Mouse (Mus musculus) frontal cortex, postnatal 25 days (tissue): ENCODE measurements around the gene Arl6ip5.

Experiments
- DNase-seq, 2 experiments: peaks; one replicate each; pipeline ENCODE4 v3.0.0; 2022; ENCODE audit warnings: low spot score in 2 of 2

The Arl6ip5 gene

DNA sequence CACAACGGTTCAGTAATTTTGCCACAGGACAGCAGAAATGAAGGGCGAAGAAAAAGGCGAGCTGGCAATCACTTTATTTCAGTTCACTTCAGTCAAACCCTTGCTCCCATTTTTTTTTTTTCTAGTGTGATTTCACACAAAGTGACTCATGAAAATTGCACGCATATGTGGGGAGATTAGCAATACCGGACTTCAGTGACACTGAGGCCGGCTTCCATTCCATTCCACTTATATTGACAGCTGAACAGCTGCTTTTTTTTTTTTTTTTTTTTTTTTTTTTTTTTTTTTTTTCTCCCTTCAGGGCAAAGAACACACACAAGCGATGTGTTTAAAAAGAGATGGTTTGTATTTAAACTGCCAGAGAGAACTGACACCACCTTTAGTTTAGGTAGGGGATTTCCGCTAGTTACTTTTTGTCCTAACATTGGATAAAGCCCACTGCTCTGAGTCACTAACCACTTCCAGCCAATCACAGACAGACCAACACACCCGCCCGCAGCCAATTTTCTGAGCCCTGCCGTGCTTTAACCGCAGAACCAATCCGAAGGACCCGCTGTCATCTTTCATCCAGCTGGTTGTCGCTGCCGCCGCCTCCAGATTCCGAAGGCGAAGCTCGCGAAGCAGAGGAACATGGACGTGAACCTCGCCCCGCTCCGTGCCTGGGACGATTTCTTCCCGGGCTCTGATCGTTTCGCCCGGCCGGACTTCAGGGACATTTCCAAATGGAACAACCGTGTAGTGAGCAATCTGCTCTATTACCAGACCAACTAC is at the start of gene Arl6ip5:
Gene Arl6ip5 (plus strand): TSS at position 499 of the 771 bp plus-strand sequence.
- peak; percentile 76 to 78 for DNase-seq

DNA sequence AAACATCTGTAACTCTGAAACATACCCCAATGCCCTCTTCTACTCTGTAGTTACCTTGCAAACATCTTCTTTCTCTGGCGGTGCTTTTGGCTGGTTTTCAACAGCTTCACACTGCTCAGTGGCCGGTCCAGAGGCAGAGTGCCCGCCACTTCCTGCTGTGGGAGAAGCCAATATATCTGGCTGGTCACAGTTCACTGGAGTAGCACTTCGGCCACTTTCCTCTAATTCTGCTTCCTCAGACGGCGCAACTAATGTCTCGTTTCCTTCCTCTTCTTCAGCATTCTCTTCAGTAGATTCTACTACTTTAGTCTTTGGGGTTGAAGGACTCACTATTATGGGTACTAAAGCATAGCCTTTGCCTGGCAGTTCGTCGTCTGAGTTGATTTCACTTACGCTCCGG is 34.8 kb upstream of the Arl6ip5 start:
- DNase-seq: no peak

DNA sequence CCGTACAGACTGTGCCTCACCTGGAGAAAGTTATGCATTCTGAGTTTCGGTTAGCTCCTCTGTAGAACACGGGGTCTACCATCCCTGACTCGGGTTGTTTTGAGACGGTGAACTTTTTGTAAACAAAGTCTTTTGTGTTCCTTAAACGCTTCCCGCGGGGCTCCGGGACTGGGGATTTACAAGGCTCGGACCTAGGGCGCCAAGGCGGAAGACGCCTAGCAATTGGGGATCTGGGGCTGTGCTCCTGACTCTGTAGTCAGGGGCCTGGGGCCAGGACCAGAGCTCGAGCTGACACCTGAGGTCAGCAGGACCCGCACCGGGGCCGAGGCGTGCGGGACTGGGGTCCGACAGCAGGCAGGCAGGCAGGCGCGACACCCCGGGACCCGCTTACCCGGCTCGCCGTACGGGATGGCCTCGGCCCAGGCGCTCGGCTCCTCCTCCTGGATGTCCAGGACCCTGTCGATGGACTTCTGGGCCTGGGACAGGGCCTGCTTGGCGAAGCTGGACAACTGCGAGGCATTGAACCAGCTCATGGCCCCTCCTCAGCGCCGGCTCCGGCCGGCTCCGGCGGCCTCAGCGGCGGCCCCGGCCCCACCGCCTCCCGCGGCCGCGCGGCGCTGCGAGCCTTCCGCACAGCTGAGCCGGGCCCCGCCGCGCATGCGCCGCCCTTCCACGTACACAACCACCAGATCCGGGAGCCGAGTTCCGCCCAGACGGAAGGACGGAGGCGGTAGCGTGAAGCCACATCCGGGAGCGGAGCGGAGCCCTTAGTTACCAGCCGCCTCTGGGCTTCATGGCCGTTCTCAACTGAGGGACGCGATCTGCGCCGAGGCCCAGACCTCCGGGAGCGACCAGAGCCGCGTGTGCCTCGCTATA is 31.8 kb upstream of the Arl6ip5 start, which contains the start of gene Tmf1:
Gene Tmf1 (minus strand): TSS at position 632 of the 876 bp plus-strand sequence.
- DNase-seq: peak; percentile 89 to 93

DNA sequence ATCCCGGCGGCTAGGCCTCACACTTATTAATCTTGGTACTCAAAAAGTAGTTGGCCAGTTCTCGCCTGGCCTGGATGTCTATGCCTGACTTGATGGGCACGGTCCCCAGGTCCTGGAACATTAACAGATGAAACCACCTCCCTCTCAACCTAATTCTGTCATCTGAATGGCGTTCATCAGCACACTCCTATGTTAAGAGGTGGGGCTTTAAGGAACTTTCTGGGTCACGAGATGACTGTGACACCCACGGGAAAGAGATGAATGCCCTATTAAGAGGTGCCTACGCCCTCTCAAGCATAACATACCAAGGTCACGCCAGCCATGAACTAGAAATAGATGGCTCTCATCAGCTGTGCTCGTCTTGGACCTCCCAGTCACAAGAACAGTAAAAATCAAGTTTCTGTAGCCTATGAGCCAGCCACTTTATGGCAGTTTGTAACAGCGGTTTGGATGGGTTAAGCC is 31.1 kb upstream of the Arl6ip5 start:
- DNase-seq: no peak

DNA sequence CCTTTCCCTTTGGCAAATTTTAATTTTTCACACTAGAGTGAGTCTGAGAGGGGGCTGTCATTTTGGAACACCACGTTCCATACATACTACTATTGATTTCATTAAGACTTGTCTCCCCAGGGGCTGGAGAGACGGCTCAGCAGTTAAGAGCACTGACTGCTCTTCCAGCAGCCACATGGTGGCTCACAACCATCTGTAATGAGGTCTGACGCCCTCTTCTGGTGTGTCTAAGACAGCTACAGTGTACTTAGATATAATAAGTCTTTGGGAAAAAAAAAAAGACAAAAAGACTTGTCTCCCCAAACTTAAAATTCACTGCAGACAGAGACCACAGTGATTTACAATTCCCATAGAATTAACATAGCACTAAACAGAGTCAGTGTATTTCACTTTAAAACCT is 10.1 kb upstream of the Arl6ip5 start:
- DNase-seq: no peak

DNA sequence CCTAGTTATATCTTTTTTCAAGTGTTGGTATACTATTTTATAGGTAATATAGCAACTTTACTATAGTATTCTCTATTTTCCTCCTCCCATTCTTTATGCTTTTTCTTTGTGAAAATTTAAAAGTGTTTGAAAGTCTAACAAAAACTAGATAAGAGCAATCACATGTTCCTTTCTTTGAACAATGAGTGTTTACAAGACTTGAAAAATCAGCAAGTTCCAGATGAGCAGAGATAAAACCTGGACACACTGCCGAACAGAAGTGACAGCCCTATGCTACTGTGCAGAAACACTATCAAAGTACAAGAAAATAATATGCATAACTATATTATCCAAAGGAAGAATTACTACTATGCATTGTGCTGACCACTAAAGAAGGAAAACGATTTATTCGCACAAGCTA is 8.0 kb upstream of the Arl6ip5 start:
- no peak for DNase-seq

DNA sequence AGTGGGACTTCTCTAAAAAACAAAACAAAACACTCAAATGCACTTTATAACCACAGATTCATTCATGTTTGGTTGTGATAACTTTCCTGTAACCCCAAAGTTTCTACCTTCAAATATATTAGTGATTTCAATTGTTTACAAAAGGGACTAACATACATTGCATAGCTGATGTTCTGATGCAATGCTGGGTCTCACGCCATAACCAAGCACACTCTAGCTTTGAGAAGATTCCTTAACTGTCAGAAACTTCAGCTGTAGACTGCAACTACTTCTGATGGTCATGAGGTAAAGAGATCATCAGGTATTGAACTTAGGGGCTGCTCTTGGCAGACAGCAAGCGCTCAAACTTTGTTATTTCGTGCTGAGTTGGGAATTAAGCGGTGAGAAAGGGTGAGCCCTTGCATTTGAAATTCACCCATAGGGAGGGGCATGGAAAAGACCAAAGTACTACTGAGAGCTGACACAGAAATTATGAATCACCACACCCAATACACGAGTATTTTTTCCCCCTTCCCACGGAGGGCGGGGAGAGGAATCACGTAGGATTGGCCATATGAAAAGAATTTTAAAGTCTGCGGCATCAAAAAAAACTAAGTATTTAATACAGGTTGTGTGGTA is 6.1 kb upstream of the Arl6ip5 start:
- DNase-seq: no peak

DNA sequence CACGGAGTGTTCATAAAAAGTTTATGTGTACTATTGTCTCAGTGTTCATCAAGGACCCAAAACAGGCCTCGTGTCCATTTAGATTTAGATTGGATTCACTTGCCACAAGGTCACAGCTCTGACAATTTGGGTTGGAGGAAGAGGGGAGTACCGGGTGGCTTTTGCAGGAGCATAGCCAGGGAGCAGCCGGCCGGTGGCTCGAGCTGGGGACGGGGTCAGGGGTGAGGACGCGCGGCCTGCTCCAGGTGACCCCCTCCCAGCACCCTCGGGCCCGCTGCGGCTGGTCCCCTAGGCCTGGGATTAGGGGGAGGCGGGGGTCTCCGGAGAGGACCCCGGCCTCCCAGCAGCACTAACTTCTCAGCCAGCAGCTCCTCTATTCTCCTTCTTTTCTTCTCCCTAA is 5.5 kb upstream of the Arl6ip5 start:
- no peak for DNase-seq

DNA sequence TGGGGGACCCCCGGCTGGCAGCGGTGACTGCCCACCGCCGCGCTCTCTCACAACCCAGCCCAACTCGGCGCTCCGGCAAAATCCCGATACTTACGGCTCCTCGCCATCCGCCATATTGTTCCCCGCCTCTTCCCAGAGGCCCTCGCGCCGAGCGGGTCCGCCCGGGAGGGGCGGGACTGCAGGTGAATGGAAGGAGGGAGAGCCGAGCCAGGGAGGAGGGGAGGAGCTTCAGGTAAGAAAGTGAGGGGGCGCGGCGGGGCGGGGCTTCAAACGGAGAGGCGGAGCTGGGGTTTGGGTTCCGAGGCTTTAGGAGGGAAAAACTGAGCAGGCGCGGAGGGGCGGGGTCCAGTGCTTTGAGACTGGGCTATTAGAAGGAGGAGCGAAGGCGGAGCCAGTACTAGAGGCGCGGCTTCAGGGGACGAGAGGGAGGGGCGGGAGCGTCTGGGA is 5.0 kb upstream of the Arl6ip5 start, which contains the start of gene Uba3:
Gene Uba3 (minus strand): TSS at position 209 of the 447 bp plus-strand sequence.
- peak; percentile 95 to 98 for DNase-seq

DNA sequence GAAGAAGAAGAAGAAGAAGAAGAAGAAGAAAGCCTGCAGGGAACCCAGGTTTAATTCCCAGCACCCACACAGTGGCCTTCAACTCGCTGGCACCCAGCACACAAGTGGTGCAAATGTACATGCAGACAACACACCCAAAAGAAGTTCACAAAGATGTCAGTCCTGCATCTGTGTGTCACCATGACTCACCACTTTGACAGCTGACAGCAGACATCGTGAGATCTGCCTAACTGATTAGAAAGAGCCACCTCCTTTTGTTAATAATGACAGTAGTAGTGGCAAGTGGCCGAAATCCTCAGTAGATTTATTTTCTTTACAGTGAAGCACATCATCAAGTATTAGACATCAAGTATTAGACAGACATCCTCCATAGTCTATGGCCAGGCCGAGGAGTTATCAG is 3.4 kb upstream of the Arl6ip5 start:
- no peak for DNase-seq

DNA sequence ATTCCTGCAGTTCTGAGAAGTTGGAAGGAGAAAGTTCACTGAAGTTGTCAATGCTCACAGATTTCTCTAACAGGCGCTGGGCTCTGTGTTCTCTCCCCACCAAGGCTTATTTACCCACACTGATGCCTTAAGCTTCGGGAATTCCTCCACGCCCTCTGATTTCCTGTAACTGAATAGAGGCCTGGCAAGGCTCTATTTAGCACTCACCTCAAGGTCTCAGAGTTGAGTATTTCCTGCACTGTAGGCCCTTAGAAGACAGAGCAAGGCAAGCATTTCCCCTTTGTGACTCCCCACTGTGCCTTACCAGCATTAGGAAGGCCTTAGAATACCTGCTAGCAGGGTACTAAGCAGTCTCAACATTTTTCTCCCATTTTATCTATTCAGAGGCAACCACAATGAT is 2.1 kb upstream of the Arl6ip5 start:
- DNase-seq: no peak

DNA sequence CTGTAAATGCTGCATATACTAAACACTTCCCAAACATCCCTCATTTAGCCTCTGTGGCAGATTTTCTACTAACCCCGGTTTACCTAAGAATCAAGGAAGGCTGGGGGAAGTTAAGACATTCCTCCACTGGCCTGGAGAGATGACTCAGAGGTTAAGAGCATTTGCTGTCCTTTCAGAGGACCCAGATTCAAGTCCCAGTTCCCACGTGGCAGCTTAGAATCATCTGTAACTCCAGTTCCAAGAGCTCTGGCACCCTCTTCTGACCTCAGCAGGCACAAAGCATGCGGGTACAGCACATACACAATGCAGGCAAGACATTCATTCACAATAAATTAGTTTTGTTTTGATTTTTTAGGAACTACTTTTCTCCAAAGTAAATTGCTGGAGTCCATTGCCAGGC is 1.3 kb upstream of the Arl6ip5 start:
- DNase-seq: no peak

DNA sequence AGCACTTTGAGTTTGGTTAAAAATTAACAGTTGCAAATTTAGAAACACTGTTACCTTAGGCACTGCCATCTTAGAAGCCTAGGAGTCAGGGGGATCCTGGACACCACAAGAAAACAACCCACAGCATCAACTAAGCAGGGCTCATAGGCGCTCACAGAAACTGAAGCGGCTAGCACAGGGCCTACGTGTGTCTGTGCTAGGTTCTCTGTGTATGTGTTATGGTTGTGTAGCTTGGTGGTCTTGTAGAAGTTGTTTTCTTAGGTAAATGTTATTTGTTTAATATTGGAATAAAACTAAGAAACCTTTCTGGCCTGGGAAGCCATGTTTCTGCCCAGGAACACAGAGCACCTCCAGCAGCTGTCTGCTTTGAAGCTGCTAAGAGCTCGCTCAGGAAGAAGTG is 738 bp upstream of the Arl6ip5 start:
- DNase-seq: no peak

DNA sequence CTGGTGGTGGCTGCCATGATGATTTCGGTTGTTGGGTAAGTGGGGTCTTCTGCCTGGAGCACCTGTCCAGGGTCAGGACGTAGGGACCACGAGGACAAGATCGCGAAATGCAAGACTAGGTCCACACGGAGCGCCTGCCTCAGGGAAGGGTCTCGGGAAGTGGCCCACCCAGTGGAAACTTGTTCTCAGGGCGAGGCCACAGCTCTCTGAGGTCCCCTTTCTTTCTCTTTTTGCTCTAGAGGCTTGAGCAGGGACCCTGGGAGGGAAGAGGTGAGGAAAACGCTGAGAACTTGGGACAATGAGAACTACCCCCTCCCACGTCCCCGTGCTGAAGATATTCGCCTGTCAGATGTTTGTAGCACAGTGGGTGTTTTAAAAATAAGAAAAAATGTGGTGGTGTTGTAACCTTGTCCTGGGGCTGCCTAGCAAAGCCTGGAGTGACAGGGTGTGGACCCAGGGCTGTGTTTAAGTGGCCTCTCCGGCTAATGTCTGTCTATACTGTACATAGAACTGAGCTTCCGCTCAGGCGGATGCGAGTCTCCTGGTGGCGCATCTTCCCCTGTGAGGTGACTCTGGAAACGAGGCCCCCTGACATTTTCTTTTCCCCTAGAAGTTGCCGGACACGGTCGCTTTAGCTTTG is 593 bp downstream of the Arl6ip5 start:
- no peak for DNase-seq

DNA sequence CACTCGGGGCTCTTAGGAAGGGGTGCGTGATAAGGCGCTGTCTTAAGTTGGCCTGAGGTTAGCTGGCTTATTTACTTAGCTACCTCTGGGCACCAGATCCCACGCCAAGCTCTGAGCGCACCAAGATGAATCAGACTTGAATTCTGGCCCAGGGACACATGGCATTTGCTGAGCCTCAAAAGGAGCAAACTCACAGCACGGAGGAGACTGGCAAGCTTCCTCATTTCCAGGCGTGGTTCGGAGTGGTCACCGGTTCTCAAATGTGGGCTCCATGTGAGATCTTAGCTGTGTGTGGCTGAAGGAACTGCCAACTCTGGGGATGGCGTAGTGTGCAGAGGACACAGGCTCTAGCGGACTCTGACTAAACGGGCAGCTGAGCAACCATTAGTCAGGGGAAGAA is 1.5 kb downstream of the Arl6ip5 start:
- peak in 1 of 2 experiments; percentile 36 for DNase-seq

DNA sequence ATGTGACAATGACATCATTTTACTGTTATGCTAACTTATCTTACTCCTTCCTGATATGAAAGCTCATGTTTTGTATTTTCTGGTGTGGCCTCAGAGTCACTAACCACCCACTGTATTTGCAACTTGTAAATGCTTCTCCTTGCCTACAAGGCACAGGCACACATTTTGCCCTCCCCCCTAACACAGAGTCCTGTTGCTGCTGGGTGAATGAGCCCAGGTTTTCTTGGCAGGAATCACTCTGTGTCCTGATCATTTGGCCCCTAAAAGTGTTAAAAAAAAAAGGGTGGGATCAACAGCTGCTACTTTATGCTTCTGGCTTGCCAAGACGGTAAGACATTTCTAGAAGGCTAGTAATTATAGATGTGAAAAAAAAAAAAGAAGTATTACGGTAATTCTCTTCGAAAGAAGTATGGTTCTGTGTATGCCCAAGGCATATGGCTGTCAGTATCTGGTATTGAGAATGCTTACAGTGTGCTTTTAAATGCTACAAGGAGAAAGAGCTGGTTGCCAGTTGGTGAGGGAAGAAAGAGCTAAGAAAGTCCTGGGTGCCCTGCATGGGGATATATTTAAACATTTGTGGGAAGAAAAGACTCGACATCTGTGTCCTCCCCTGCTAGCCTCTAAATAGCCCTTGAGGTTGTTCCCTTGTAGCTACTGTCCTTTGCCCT is 5.8 kb downstream of the Arl6ip5 start:
- DNase-seq: no peak

DNA sequence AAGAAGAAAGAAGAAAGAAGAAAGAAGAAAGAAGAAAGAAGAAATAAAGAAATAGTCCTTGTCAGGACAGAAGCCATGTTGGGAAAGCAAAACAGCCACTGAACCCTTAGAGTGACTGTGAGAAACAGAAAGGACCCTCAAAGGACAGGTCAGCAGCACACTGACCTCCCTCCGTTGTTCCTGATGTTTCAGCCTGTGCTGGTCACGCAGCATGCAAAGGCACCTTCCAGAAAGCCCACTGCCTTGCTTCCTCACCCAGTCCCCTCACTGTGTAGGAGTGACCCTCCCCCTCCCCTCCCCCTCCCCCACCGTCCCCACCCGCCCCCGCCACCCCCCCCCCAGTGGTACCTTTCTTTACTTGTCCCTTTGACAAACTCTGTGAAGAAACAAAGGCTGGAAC is 10.2 kb downstream of the Arl6ip5 start:
- no peak for DNase-seq

DNA sequence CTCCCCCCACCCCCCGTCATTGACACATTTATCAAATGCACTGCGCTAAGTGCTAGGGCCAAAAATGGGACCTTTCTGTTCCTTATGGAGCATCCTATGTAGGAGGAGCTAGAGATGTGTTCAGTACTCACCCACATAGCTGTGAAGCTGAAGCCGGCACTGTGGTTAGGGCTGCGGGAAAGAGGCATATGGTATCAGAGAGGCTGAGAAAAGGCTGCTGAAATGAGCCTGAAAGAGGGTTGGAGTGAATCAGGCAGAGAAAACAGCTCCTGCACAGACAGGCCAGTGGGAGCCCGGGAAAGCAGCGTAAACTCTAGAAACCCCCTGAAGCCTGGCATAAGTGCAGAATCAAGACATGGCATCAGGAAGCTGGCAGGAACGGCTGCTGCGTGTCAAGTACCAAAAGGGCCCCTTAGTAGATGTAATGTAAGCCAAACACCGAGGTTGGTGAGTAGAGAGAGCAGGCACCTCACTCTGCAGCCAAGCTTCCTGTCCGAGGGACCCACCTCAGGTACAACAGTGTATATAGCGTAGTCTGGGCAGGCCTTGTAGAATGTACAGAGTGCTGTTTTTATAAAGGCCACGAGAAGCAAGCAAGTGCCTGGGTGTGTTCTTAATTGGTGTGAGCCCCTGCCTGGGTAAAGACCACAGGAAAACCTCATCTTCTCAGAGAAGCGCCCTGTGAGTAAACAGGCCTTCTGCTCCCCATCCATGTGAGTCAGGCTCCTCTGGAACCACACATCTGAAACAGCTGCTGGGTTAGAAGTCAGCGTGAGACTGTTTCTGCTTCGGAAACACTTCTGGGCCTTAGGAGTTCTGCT is 10.9 kb downstream of the Arl6ip5 start:
- peak; percentile 22 to 47 for DNase-seq

DNA sequence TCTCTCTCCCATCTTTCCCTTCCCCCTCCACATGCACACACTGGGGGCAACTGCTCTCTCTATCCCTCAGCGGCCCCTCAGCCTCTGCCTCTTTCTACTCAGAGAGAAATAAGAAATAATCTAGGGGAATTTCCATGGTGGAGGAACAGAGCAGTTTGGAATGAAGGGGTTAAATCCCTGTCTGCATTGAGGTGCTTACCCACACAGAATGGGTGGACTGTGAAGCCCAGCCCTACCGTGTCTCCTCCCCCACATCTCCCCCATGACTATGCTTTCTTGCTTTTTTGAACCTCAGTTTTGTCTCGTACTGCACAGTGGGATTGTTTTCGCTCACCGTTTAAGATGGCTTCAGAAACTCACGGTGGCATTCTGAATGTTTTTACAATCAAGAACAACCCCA is 11.8 kb downstream of the Arl6ip5 start:
- no peak for DNase-seq

DNA sequence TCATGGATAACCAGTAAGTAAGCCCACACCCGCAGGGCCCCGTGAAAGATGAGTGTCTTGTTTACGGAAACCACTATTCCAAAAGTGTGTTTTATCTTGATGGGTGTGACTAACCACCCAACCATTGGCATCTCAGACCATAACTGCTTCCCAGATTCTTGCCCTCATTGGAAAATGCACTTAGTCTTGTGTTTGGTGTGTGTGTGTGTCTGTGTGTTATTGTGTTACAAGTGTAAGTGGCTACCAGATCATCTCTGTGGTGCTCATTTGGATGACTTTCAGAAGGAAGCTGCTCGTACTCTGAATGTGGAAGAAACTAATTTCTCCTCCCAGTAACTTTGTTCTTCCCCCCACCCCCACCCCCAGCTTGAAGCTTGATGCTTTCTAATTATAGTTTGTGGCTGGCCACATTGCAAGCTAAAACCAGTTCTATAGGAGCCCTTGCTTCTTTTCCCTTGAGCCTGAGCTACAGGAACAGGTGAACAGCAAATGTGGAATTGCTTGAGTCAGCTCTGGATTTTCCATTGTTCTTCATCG is 12.5 kb downstream of the Arl6ip5 start:
- no peak for DNase-seq
